Mouse (Mus musculus): ENCODE measurements around the gene Sult2b1.

DNA sequence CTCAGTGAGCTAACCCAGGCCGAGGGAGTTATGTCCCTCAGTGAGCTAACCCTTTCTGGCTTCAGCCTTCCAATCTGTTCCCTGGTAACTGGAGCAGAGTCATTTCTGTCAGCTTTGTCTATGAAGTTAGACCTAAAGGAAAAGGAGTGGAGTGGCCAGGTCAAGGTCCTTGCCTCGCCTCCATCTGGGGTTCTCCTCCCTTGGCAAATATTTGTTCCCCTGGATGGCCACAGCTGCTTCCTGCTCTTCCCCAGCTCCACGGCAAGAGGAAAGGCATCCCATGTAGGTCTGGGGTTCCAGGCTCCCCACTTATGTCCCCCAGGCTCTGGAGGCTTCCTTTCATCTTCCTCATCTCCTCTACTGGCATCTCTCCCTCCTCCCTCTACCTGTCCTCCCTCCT is 56.8 kb downstream of the Sult2b1 start:
- no peak for TF ChIP-seq CTCF (IDR thresholded peaks at IDR 0.05; ENCODE audit: control insufficient read depth, insufficient read depth, insufficient replicate concordance, low read depth, low read length)
- TF ChIP-seq POLR2A (IDR thresholded peaks at IDR 0.05; ENCODE audit: control insufficient read depth, low read depth, low read length), result no peak
